Mouse (Mus musculus) ES-E14 (cell line): ENCODE data around the gene Nectin4.

Source experiments
- CHD2 ChIP-seq: IDR thresholded peaks from 2 replicates; pipeline ENCODE4 v1.6.1; 2014; ENCODE audit warnings: mild to moderate bottlenecking, low read depth, low read length, inconsistent platforms
- HCFC1 ChIP-seq: IDR thresholded peaks from 2 replicates; pipeline ENCODE4 v1.6.1; 2012; ENCODE audit warnings: low read length, inconsistent platforms, borderline replicate concordance; ENCODE audit not compliant: insufficient read depth
- MAFK ChIP-seq: IDR thresholded peaks from 2 replicates; pipeline ENCODE4 v1.6.1; 2014; ENCODE audit warnings: mild to moderate bottlenecking, low read depth, low read length, inconsistent platforms; ENCODE audit not compliant: insufficient read depth
- ZC3H11A ChIP-seq: IDR thresholded peaks from 2 replicates; pipeline ENCODE4 v1.6.1; 2012; ENCODE audit warnings: low read depth, mild to moderate bottlenecking, inconsistent platforms, low read length, borderline replicate concordance
- ZNF384 ChIP-seq: IDR thresholded peaks from 2 replicates; pipeline ENCODE4 v1.6.1; 2012; ENCODE audit warnings: low read depth, low read length, inconsistent platforms

DNA sequence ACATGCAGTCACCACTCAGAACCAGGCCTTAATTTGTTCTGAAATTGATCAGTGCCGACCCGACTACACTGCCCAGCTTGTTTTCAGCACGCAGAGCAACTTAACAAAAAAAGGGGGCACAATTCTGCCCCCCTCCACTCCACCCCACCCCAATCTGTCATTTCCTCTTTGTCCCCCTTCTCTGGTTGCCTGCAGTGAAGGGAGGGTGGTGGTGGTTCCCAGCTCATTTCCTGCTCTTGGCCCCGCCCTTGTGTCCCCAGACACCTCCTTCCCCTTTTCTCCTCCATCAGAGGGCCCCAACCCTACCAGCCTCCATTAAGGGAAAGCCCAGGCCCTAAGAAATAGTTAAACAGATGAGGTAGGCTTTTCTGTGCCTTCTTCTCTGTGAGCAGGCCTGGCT lies 20.2 kb downstream of the Nectin4 start:
- TF ChIP-seq MAFK: no peak
- no peak for TF ChIP-seq HCFC1
- TF ChIP-seq CHD2: no peak
- TF ChIP-seq ZC3H11A: no peak
- TF ChIP-seq ZNF384: no peak
